Mouse (Mus musculus) midbrain, embryonic 15.5 days (tissue): Measurements from ENCODE around the gene Pom121l2. TPM values are rescaled to one million over a fixed set of nuclear protein-coding genes. Genes with fewer than 3 reads are reported as not detected.

Experiments used
- ATAC-seq: fragments of 200-750 bp; cut with Nextera tagmentation; replicated peaks from 2 replicates; pipeline ENCODE4 v1.8.0; 2017; ENCODE audit warnings: moderate TSS enrichment
- H3K27ac ChIP-seq: fragments of 300-500 bp; sonication (generic); 2 replicates; pipeline ENCODE4 v1.5.1; 2015; ENCODE audit warnings: mild to moderate bottlenecking, inconsistent platforms
- H3K27me3 ChIP-seq: fragments of 300-500 bp; sonication (generic); replicated peaks from 2 replicates; pipeline ENCODE4 v1.6.1; 2015; ENCODE audit warnings: inconsistent platforms
- H3K36me3 ChIP-seq: fragments of 300-500 bp; sonication (generic); replicated peaks from 2 replicates; pipeline ENCODE4 v1.6.1; 2015; ENCODE audit warnings: inconsistent platforms
- H3K4me1 ChIP-seq: fragments of 300-500 bp; sonication (generic); 2 replicates; pipeline ENCODE4 v1.6.1; 2015; ENCODE audit warnings: inconsistent platforms
- H3K4me2 ChIP-seq: fragments of 300-500 bp; sonication (generic); 2 replicates; pipeline ENCODE4 v1.6.1; 2015; ENCODE audit warnings: inconsistent platforms, mild to moderate bottlenecking, moderate library complexity
- H3K4me3 ChIP-seq: fragments of 300-500 bp; sonication (generic); 2 replicates; pipeline ENCODE4 v1.5.1; 2015; ENCODE audit warnings: mild to moderate bottlenecking, inconsistent platforms
- H3K9ac ChIP-seq: fragments of 300-500 bp; sonication (generic); 2 replicates; pipeline ENCODE4 v1.6.1; 2015; ENCODE audit warnings: mild to moderate bottlenecking, inconsistent platforms
- H3K9me3 ChIP-seq: fragments of 300-500 bp; sonication (generic); 2 replicates; pipeline ENCODE4 v1.6.1; 2016; ENCODE audit warnings: inconsistent platforms
- WGBS: fragments of 180-500 bp; shearing (Covaris S2); methylation state at CpG from one replicate; pipeline ENCODE4 v1.1.7; 2015; ENCODE audit warnings: mixed read lengths; 5-methylcytosine and 5-hydroxymethylcytosine counted together
- polyA plus RNA-seq: library from polyadenylated mRNA; unstranded; fragments of >200 nt; fragmentation: Nextera tagmentation; extraction: Ambion mirVana; gene quantifications from 2 replicates; pipeline ENCODE4 v1.2.1, GENCODE M21; 2015

Pom121l2 gene
- not detected in 2 replicates for polyA plus RNA-seq

DNA sequence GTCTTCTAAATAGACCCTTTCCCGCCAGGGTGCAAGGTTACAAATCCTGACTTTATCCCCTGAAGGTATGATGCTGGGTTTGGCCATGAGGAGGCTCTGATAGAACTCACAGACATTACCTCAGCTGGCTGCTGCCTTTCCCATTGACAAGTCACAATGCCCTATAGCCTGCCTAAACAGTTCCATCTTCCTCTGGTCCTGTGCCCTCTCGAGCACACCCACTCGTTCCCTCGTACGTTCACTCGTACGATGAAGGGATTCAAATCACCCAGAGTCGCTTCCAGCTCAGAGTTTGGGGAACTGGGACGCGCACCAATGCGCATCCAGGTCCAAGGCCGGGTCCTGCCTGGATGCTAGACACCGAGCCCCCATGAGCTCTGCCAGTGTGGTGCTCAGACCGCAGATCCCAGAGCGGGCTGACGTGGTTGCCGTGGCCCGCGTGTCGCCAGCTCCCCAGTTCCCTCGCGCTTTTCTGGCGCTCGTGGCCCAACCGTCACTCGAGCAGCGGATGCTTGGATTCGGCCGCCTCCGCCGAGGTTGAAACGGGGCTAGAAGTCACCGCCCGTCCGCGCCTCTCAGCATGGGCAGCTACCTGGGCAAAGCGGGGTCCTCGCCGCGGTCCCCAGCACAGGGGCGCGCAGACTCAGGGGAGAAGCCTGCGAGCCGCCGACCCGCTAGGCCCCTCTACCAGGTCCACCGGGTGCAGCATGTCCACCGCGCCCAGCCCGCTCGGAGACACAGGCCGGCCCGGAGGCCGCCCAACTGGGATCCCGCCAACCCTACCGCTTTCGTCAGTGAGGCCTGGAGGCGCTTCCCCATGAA is at the start of gene Pom121l2:
Gene Pom121l2, plus strand, starts transcription at position 214 of the 822 bp plus-strand sequence.
- Histone ChIP-seq H3K9me3 (no peaks in the 10 kb centered on the region), H3K4me3 (peak within 1 kb of the TSS; percentile 53), H3K27me3 (peaks cover 62% of the 10 kb centered on the region), H3K27ac (no peak within 1 kb of the TSS), H3K9ac (peak within 1 kb of the TSS; percentile 58), H3K36me3 (no peaks in the 10 kb centered on the region), H3K4me1 (peaks cover 13% of the 10 kb centered on the region), H3K4me2 (peak within 1 kb of the TSS; percentile 98)
- 1% methylated on average over 58 of the region's 58 CpGs for WGBS
- ATAC-seq: peak; percentile 78

- 58% methylated on average over 6 of the region's 6 CpGs for WGBS
- Histone ChIP-seq H3K27ac (no peak overlapping the region), H3K9me3 (no peaks in the 10 kb centered on the region), H3K4me3 (no peak overlapping the region), H3K9ac (no peak overlapping the region), H3K4me1 (no peaks in the 10 kb centered on the region), H3K36me3 (no peaks in the 10 kb centered on the region), H3K27me3 (peaks cover 15% of the 10 kb centered on the region; the same call in 1 of the 2 replicates), H3K4me2 (no peak overlapping the region)
- ATAC-seq: no peak
These were observed 49.3 kb upstream of the Pom121l2 start for GRCm38 (mm10) chr13:21931740-21932139.

DNA sequence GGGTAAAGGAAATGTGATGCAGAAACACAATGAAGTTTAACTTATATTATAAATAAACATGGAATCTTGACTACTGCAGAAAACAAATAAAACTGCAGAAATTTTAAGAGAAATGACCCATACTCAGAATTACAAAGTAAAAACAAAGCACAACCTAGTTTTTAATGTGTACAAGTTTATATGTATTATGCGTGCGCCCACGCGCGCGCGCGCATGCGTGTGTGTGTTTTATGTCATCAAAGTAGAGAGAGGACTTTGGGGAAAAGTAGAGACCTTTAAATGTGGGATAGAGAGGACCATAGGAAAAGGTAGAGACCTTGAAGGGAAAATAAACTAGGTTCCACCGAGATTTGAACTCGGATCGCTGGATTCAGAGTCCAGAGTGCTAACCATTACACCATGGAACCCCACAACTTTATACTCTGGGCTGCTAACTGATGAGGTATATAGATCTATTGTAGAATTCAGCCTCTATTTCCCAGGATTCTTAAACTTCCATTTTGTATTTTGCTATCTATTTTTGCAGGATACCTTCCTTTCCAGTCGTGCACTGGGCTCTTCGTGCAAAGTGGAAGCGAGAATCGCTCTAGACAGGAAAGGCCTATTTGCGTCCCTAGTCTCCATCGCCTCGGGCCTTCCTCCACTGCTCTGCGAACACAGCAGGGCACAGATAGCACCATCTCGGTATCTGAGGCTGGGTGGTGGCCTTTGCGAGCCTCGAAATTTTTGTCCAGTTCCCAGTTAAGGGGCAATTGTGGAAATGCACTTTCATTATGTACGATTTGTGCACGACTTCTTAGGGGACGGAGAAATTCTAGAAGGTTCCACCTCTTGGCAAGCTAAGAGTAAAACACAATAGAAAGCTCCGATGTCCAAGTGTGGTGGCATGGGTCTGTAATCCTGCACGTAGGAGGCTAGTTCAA is 47.1 kb upstream of the Pom121l2 start:
- Histone ChIP-seq H3K4me1 (no peaks in the 10 kb centered on the region), H3K4me2 (peak overlapping the region; percentile 25), H3K27me3 (peaks cover 23% of the 10 kb centered on the region; the same call in 1 of the 2 replicates), H3K27ac (no peak overlapping the region), H3K9ac (no peak overlapping the region), H3K9me3 (no peaks in the 10 kb centered on the region), H3K4me3 (no peak overlapping the region), H3K36me3 (no peaks in the 10 kb centered on the region)
- ATAC-seq: no peak
- WGBS: 8% methylated on average over 28 of the region's 28 CpGs

DNA sequence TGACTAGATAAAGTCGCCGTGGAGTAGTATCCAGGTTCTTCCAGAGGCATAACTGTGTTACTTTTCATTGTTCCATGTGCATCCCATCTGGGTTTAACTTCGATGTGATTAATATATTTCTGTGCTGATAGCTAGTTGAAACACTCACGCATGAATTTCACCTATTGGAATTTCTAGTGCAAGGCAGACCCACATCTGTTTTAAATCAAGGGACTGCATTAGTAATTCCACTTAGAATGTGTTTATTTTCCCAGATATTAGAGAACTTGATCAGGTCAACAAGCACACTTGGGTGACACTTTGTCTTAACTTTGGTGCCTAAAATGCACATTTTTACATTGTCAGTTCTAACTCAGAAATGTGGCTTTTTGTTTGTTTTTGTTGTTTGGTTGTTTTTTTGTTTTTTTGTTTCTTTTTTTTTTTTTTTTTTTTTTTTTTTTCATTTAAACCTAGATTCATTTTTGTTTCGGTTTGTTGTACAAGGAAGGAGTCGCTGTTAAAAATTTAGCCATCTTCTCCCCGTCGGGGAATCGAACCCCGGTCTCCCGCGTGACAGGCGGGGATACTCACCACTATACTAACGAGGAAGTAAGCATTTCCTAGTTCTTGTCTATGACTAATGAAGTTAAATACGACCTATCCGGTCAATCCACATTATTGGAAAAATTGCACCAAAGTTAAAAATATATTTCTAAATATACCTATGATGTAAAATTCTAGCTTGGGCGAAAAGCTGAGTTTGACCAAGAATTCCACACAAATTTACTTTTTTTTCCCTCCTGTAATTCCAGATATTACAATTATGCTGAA is 45.8 kb upstream of the Pom121l2 start:
- 13% methylated on average over 17 of the region's 17 CpGs for WGBS

GRCm38 (mm10) chr13:21935833-21936232 is 45.2 kb upstream of the Pom121l2 start:
- Histone ChIP-seq H3K27ac (no peak overlapping the region), H3K4me2 (no peak overlapping the region), H3K9me3 (no peaks in the 10 kb centered on the region), H3K4me3 (no peak overlapping the region), H3K27me3 (peaks cover 27% of the 10 kb centered on the region; the same call in 1 of the 2 replicates), H3K4me1 (no peaks in the 10 kb centered on the region), H3K36me3 (no peaks in the 10 kb centered on the region), H3K9ac (no peak overlapping the region)
- no peak for ATAC-seq
- WGBS: 8% methylated on average over 7 of the region's 7 CpGs

More for the DNA sequence above, 45.8 kb upstream of the Pom121l2 start:
- Histone ChIP-seq H3K4me1 (no peaks in the 10 kb centered on the region), H3K9ac (no peak overlapping the region), H3K27ac (no peak overlapping the region), H3K4me3 (no peak overlapping the region), H3K27me3 (peaks cover 27% of the 10 kb centered on the region; the same call in 1 of the 2 replicates), H3K9me3 (no peaks in the 10 kb centered on the region), H3K4me2 (no peak overlapping the region), H3K36me3 (no peaks in the 10 kb centered on the region)
- ATAC-seq: no peak

DNA sequence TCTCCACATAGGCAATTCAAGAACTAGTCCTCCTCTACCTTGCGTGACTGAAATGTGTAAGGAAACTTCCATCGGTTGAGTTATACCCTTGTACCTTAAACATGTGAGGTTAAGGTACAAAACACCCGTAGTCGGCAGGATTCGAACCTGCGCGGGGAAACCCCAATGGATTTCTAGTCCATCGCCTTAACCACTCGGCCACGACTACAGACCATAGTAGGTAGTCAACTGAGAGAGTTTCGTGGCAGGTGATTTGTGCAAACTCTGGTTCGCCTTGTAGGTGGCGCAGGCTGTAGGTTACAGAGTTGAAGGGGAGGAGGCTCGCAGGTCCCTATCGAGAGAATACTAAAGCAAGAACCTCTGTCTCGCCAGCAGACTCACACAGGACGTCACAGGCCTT is 44.0 kb upstream of the Pom121l2 start:
- no peaks in the 10 kb centered on the region for H3K9me3 ChIP-seq
- 3% methylated on average over 17 of the region's 17 CpGs for WGBS
- H3K36me3 ChIP-seq: no peaks in the 10 kb centered on the region
- no peaks in the 10 kb centered on the region for H3K4me1 ChIP-seq
- no peak overlapping the region for H3K27ac ChIP-seq
- H3K9ac ChIP-seq: no peak overlapping the region
- no peak for ATAC-seq
- H3K4me3 ChIP-seq: no peak overlapping the region
- H3K4me2 ChIP-seq: 0 out of 2 replicates have a peak overlapping the region, but pooled peaks have one; percentile 1
- peaks cover 23% of the 10 kb centered on the region; the same call in 1 of the 2 replicates for H3K27me3 ChIP-seq

- Histone ChIP-seq H3K27me3 (peaks cover 20% of the 10 kb centered on the region; the same call in 1 of the 2 replicates), H3K9me3 (no peaks in the 10 kb centered on the region), H3K4me1 (no peaks in the 10 kb centered on the region; the same call in 1 of the 2 replicates), H3K4me2 (peak overlapping the region; percentile 49), H3K9ac (no peak overlapping the region; the same call in 1 of the 2 replicates), H3K4me3 (peak overlapping the region; percentile 50), H3K27ac (peak overlapping the region; percentile 65; the same call in 1 of the 2 replicates), H3K36me3 (no peaks in the 10 kb centered on the region)
- under 1% methylated on average over 19 of the region's 19 CpGs for WGBS
- peak; percentile 73 for ATAC-seq
These were observed 40.8 kb upstream of the Pom121l2 start for GRCm38 (mm10) chr13:21940213-21940612.

DNA sequence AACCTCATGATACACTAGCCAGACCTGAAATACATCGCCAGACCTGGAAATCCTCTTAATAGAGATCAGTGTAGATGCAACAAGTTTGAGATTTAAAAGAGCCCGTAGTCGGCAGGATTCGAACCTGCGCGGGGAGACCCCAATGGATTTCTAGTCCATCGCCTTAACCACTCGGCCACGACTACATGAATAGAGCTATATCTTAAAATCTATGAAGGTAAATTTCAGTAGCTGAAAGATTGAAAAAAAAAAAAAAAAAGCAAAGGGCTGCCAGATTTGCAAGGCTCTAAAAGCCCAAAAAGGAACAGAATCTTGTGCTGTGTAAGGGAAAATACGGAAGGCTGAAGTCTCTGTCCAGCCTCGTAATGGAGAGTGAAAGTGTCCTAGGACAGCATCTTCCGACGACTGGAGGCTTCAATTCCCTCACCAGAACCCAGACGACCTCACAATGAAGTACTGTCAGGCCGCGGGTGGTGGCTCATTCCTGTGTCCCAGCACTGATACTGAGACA is 40.1 kb upstream of the Pom121l2 start:
- no peaks in the 10 kb centered on the region for H3K36me3 ChIP-seq
- no peaks in the 10 kb centered on the region for H3K9me3 ChIP-seq
- H3K4me2 ChIP-seq: peak overlapping the region; percentile 49
- WGBS: under 1% methylated on average over 16 of the region's 16 CpGs
- H3K27me3 ChIP-seq: peaks cover 20% of the 10 kb centered on the region; the same call in 1 of the 2 replicates
- peak overlapping the region; percentile 50 for H3K4me3 ChIP-seq
- ATAC-seq: peak; percentile 46
- peak overlapping the region; percentile 65; the same call in 1 of the 2 replicates for H3K27ac ChIP-seq
- peak overlapping the region; percentile 32; the same call in 1 of the 2 replicates for H3K9ac ChIP-seq
- H3K4me1 ChIP-seq: peaks cover 4% of the 10 kb centered on the region

GRCm38 (mm10) chr13:21943644-21944043 is 37.4 kb upstream of the Pom121l2 start:
- Histone ChIP-seq H3K4me1 (peaks cover 18% of the 10 kb centered on the region), H3K9me3 (no peaks in the 10 kb centered on the region), H3K4me3 (no peak overlapping the region), H3K4me2 (no peak overlapping the region), H3K27me3 (0 out of 2 replicates have a peak, but pooled peaks cover 3% of the 10 kb centered on the region), H3K27ac (no peak overlapping the region), H3K9ac (no peak overlapping the region), H3K36me3 (no peaks in the 10 kb centered on the region)
- no peak for ATAC-seq
- 77% methylated on average over 1 of the region's 1 CpGs for WGBS

DNA sequence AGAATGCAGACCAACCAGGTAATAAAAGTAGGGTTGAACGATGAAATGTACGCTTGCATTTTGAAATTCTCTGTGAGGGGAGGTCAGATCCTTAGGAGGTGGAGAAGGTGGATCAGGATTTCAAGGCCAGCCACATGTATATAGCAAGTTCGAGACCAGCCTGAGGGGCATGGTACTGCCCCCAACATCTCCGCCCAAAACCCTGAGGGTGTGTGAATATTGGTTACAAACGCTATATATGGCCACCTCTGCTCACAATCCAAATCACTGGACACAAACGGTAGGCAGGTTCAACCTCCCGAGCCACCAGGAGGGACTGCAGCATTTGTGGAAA is 36.4 kb upstream of the Pom121l2 start:
- peak overlapping the region; percentile 72 for H3K9ac ChIP-seq
- no peaks in the 10 kb centered on the region for H3K9me3 ChIP-seq
- H3K4me3 ChIP-seq: peak overlapping the region; percentile 82
- ATAC-seq: peak; percentile 73
- H3K27ac ChIP-seq: peak overlapping the region; percentile 79
- under 1% methylated on average over 7 of the region's 7 CpGs for WGBS
- no peaks in the 10 kb centered on the region for H3K27me3 ChIP-seq
- H3K36me3 ChIP-seq: peaks cover 2% of the 10 kb centered on the region
- peaks cover 18% of the 10 kb centered on the region for H3K4me1 ChIP-seq
- H3K4me2 ChIP-seq: peak overlapping the region; percentile 78
